Mouse (Mus musculus) intestine, postnatal 0 days (tissue): ENCODE measurements around the gene Fam57b. TPM values are rescaled to one million over a fixed set of nuclear protein-coding genes. Genes with fewer than 3 reads are reported as not detected.

Source experiments
- ATAC-seq: fragments of 200-750 bp; cut with Nextera tagmentation; 2 replicates; pipeline ENCODE4 v1.8.0; 2017; ENCODE audit warnings: mild to moderate bottlenecking, moderate TSS enrichment, moderate library complexity
- H3K27ac ChIP-seq: fragments of 300-500 bp; sonication (generic); 2 replicates; pipeline ENCODE4 v1.5.1; 2014; ENCODE audit warnings: mild to moderate bottlenecking, low read depth, low read length, moderate library complexity
- H3K27me3 ChIP-seq: fragments of 300-500 bp; sonication (generic); replicated peaks from 2 replicates; pipeline ENCODE4 v1.6.1; 2014; ENCODE audit warnings: low read length, mixed read lengths; ENCODE audit not compliant: control insufficient read depth, insufficient read depth
- H3K36me3 ChIP-seq: fragments of 300-500 bp; sonication (generic); 2 replicates; pipeline ENCODE4 v1.6.1; 2014; ENCODE audit warnings: mild to moderate bottlenecking, moderate library complexity; ENCODE audit not compliant: control insufficient read depth, insufficient read depth
- H3K4me1 ChIP-seq: fragments of 300-500 bp; sonication (generic); replicated peaks from 2 replicates; pipeline ENCODE4 v1.6.1; 2014; ENCODE audit warnings: antibody characterized with exemption, low read length, mixed read lengths; ENCODE audit not compliant: control insufficient read depth, insufficient read depth
- H3K4me2 ChIP-seq: fragments of 300-500 bp; sonication (generic); replicated peaks from 2 replicates; pipeline ENCODE4 v1.6.1; 2014; ENCODE audit warnings: low read depth, mild to moderate bottlenecking, moderate library complexity
- H3K4me3 ChIP-seq: fragments of 300-500 bp; sonication (generic); 2 replicates; pipeline ENCODE4 v1.5.1; 2014; ENCODE audit warnings: low read depth, low read length
- H3K9ac ChIP-seq: fragments of 300-500 bp; sonication (generic); 2 replicates; pipeline ENCODE4 v1.6.1; 2014; ENCODE audit warnings: mild to moderate bottlenecking, low read depth, low read length
- H3K9me3 ChIP-seq: fragments of 300-500 bp; sonication (generic); 2 replicates; pipeline ENCODE4 v1.6.1; 2016; ENCODE audit warnings: mixed run types; ENCODE audit not compliant: control insufficient read depth
- CTCF ChIP-seq: sonication (generic); IDR thresholded peaks from 2 replicates; pipeline ENCODE4 v1.5.1; 2016; ENCODE audit warnings: low read depth, mild to moderate bottlenecking, control low read depth, antibody characterized with exemption, moderate library complexity
- WGBS: fragments of 180-500 bp; shearing (Covaris S2); extraction: QIAGEN DNeasy Blood & Tissue Kit; methylation state at CpG from one replicate; pipeline ENCODE4 v1.1.7; 2014; 5-methylcytosine and 5-hydroxymethylcytosine counted together
- polyA plus RNA-seq: library from polyadenylated mRNA; unstranded; fragments of >200 nt; fragmentation: Nextera tagmentation; extraction: Ambion mirVana; gene quantifications from 2 replicates; pipeline ENCODE4 v1.2.1, GENCODE M21; 2015

Fam57b gene
- polyA plus RNA-seq, 1 experiment from 2014 or later = 1.2 TPM

GRCm38 (mm10) chr7:126766201-126766600 lies 31.3 kb upstream of the Fam57b start, which contains the start of gene Gdpd3:
TSS of gene Gdpd3 (plus strand) at chr7:126766334.
- no peak within 1 kb of the TSS for H3K4me3 ChIP-seq
- 65% methylated on average over 16 of the region's 16 CpGs for WGBS
- H3K9ac ChIP-seq = no peak within 1 kb of the TSS
- H3K36me3 ChIP-seq = peaks cover 94% of the 10 kb centered on the region
- peaks cover 12% of the 10 kb centered on the region; the same call in 1 of the 2 replicates for H3K4me1 ChIP-seq
- 0 out of 2 replicates have a peak within 1 kb of the TSS, but pooled peaks have one; percentile 15 for H3K27ac ChIP-seq
- no peaks in the 10 kb centered on the region for H3K9me3 ChIP-seq
- H3K4me2 ChIP-seq = no peak within 1 kb of the TSS
- no peak; the same call in 1 of the 2 replicates for ATAC-seq
- no peaks in the 10 kb centered on the region for H3K27me3 ChIP-seq
- no peak for TF ChIP-seq CTCF

- 85% methylated on average over 8 of the region's 8 CpGs for WGBS
- Histone ChIP-seq H3K9ac (no peak overlapping the region), H3K4me2 (no peak overlapping the region), H3K27ac (no peak overlapping the region), H3K4me1 (0 out of 2 replicates have a peak, but pooled peaks cover 6% of the 10 kb centered on the region), H3K4me3 (no peak overlapping the region), H3K27me3 (no peaks in the 10 kb centered on the region), H3K9me3 (no peaks in the 10 kb centered on the region), H3K36me3 (peaks cover 94% of the 10 kb centered on the region)
- no peak for ATAC-seq
- no peak for TF ChIP-seq CTCF
Observed at GRCm38 (mm10) chr7:126767001-126767400, 30.5 kb upstream of the Fam57b start.

- no peak overlapping the region for H3K27ac ChIP-seq
- H3K9ac ChIP-seq = no peak overlapping the region
- H3K4me2 ChIP-seq = no peak overlapping the region
- ATAC-seq = no peak
- 83% methylated on average over 12 of the region's 12 CpGs for WGBS
- no peak for TF ChIP-seq CTCF
- no peak overlapping the region for H3K4me3 ChIP-seq
- H3K27me3 ChIP-seq = no peaks in the 10 kb centered on the region
- H3K9me3 ChIP-seq = no peaks in the 10 kb centered on the region
- no peaks in the 10 kb centered on the region for H3K4me1 ChIP-seq
- peaks cover 73% of the 10 kb centered on the region for H3K36me3 ChIP-seq
Observed at GRCm38 (mm10) chr7:126770784-126771183, 26.7 kb upstream of the Fam57b start.

- peaks cover 48% of the 10 kb centered on the region for H3K36me3 ChIP-seq
- H3K9me3 ChIP-seq = no peaks in the 10 kb centered on the region
- WGBS = 79% methylated on average over 2 of the region's 2 CpGs
- no peaks in the 10 kb centered on the region for H3K27me3 ChIP-seq
- H3K4me1 ChIP-seq = no peaks in the 10 kb centered on the region; the same call in 1 of the 2 replicates
- ATAC-seq = no peak
- no peak overlapping the region for H3K4me2 ChIP-seq
- no peak overlapping the region for H3K27ac ChIP-seq
- H3K4me3 ChIP-seq = no peak overlapping the region
- H3K9ac ChIP-seq = no peak overlapping the region
- TF ChIP-seq CTCF = no peak
Observed at GRCm38 (mm10) chr7:126773351-126773750, 24.1 kb upstream of the Fam57b start.

- no peak for TF ChIP-seq CTCF
- ATAC-seq = no peak
- H3K9me3 ChIP-seq = no peaks in the 10 kb centered on the region
- H3K36me3 ChIP-seq = peaks cover 36% of the 10 kb centered on the region
- WGBS = 63% methylated on average over 2 of the region's 2 CpGs
- H3K4me2 ChIP-seq = no peak overlapping the region
- H3K27me3 ChIP-seq = no peaks in the 10 kb centered on the region
- no peak overlapping the region for H3K4me3 ChIP-seq
- no peaks in the 10 kb centered on the region; the same call in 1 of the 2 replicates for H3K4me1 ChIP-seq
- H3K27ac ChIP-seq = peak overlapping the region; percentile 50
- no peak overlapping the region for H3K9ac ChIP-seq
Observed at GRCm38 (mm10) chr7:126774463-126774862, 23.0 kb upstream of the Fam57b start.

GRCm38 (mm10) chr7:126775185-126775977 lies 22.1 kb upstream of the Fam57b start:
- H3K4me3 ChIP-seq = no peak overlapping the region
- no peaks in the 10 kb centered on the region; the same call in 1 of the 2 replicates for H3K4me1 ChIP-seq
- peaks cover 27% of the 10 kb centered on the region for H3K36me3 ChIP-seq
- no peaks in the 10 kb centered on the region for H3K9me3 ChIP-seq
- 0 out of 2 replicates have a peak overlapping the region, but pooled peaks have one; percentile 99 for H3K4me2 ChIP-seq
- no peaks in the 10 kb centered on the region for H3K27me3 ChIP-seq
- H3K9ac ChIP-seq = no peak overlapping the region
- ATAC-seq = no peak
- WGBS = 78% methylated on average over 10 of the region's 10 CpGs
- 0 out of 2 replicates have a peak overlapping the region, but pooled peaks have one; percentile 29 for H3K27ac ChIP-seq
- TF ChIP-seq CTCF = peak; percentile 55
